Mouse (Mus musculus) 3134 (cell line): ENCODE measurements at regions not wholly inside any gene's neighbourhood (a gene's known extent, or its start where the extent isn't known, plus 50 kb on each side); places are given as distances from the start of the nearest gene placed in this dataset.

Source experiments
- DNase-seq: peaks from one replicate; pipeline ENCODE4 v3.0.0-alpha.2; 2011; ENCODE audit warnings: low spot score; ENCODE audit not compliant: insufficient read length; ENCODE audit errors: extremely low read depth

DNA sequence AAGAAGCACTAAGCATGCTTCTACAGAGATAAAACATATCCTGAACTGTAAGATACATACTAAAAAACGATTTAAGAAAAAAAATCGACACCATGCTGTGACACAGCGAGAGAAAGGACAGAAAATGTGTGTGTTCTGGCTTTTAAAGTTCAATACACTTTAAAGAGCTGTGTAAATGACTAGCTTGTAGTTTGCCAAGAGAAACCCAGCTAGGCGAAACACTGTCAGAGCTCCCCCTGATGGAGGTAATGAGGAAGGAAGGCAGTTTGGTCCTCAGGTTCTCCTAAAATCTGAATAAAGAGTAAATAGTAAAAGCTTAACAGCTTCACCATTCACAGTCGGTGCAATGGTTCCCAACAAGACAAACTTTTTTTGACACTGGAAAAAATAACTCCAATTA lies 67.1 kb upstream of the Gabrg2 start:
- DNase-seq = peak; percentile 8

DNA sequence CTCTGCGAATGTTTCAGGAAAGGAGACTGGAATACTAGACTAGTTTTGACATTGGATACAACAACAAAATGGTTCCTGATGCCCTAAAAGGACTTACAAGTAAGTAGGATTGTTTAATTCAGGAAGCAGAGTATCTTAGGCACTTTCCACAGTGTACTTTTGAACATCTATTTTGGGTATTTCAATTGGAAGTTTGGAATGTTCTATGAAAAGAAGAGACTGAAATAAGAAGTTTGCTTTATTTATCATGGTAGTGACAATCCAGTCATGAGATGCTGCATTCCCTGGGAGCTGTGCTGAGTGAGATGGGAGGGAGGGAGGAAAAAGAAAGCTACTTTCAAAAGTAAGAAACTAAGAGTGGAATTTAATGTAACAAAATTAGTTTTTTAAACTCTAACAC lies 50.9 kb upstream of the Gabrg2 start:
- DNase-seq = no peak
